Comparison of ENCODE assay signal across 16 mouse cellular contexts in genomic region chr13:94630055-94630454, GRCm38 (mm10).
"Had no signal": no experiment of that assay in that cellular context is flagged by ENCODE, and none has a peak within 500 bp of the region (broad histone marks: within the 10 kb centered on the region; RNA-seq: fewer than 3 reads in every experiment).

No protein-coding gene starts in this region.

- H3K4me2 ChIP-seq: kidney, embryonic 15.5 days; liver, embryonic 13.5 days; midbrain, embryonic 12.5 days; midbrain, embryonic 15.5 days; neural tube, embryonic 13.5 days had no signal

- H3K9me3 ChIP-seq: kidney, embryonic 15.5 days; liver, embryonic 13.5 days; midbrain, embryonic 12.5 days; midbrain, embryonic 15.5 days; neural tube, embryonic 13.5 days had no signal

- H3K4me3 ChIP-seq: kidney, embryonic 15.5 days; liver, embryonic 13.5 days; midbrain, embryonic 12.5 days; midbrain, embryonic 15.5 days; myocyte; neural tube, embryonic 13.5 days had no signal

- H3K4me1 ChIP-seq: kidney, embryonic 15.5 days; liver, embryonic 13.5 days; midbrain, embryonic 12.5 days; midbrain, embryonic 15.5 days; neural tube, embryonic 13.5 days had no signal

- H3K36me3 ChIP-seq: kidney, embryonic 15.5 days; liver, embryonic 13.5 days; midbrain, embryonic 12.5 days; midbrain, embryonic 15.5 days; neural tube, embryonic 13.5 days had no signal

- H3K9ac ChIP-seq: kidney, embryonic 15.5 days; liver, embryonic 13.5 days; midbrain, embryonic 12.5 days; midbrain, embryonic 15.5 days; neural tube, embryonic 13.5 days had no signal

- ATAC-seq: midbrain, embryonic 15.5 days had no signal

- H3K27me3 ChIP-seq: kidney, embryonic 15.5 days; liver, embryonic 13.5 days had no signal

- DNase-seq: kidney, adult 11 months; kidney, adult 8-10 months; kidney, postnatal 10 days; kidney, postnatal 4 days; liver, embryonic 13.5 days; lung, adult 2 months; lung, postnatal 36 days; retina, postnatal 1 day; thymus, adult 2 months; thymus, postnatal 14 days; thymus, postnatal 4 days had no signal

- H3K27ac ChIP-seq: kidney, embryonic 15.5 days; liver, embryonic 13.5 days; midbrain, embryonic 12.5 days; midbrain, embryonic 15.5 days; neural tube, embryonic 13.5 days had no signal
